Mouse (Mus musculus) liver, postnatal 0 days (tissue): ENCODE measurements around the gene Cenpf.

Experiments
- CTCF ChIP-seq: sonication (generic); IDR thresholded peaks from 2 replicates; pipeline ENCODE4 v1.5.1; 2016; ENCODE audit warnings: antibody characterized with exemption, low read depth
- EP300 ChIP-seq: IDR thresholded peaks from 2 replicates; pipeline ENCODE4 v1.6.1; 2016; ENCODE audit warnings: antibody characterized with exemption, low read depth, mild to moderate bottlenecking

GRCm38 (mm10) chr1:189717546-189717945, 29.7 kb upstream of the Cenpf start:
- no peak for TF ChIP-seq CTCF
- no peak for TF ChIP-seq EP300
